Mouse (Mus musculus): ENCODE data around the gene Acss3. TPM values are rescaled to one million over a fixed set of nuclear protein-coding genes. Genes with fewer than 3 reads are reported as not detected.

Gene Acss3
- polyA plus RNA-seq, 1 experiment = 0.06 TPM

DNA sequence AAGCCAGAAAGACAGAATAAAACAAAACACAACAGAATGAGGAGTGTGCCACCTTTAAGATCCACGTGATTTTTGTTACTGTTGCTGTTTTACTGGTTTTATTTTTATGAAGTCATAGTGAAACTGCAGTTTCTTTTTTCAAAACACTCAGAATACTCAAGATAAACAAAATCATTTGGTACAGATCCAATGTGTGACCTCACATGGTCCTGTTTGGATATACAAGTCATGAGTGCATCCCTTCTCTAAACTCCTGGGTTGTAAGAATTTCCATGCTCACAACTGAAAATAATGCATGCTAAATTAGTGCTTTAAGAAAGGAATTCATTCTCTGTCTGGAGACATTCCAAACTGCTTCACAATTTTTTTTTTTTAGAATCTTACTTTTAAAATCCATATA lies 184.0 kb downstream of the Acss3 start:
- WGBS = 45% methylated on average over 1 of the region's 1 CpGs
- Histone ChIP-seq H3K27me3 (ENCODE audit: control insufficient read depth, insufficient read depth, low read length) (no peaks in the 10 kb centered on the region), H3K4me1 (ENCODE audit: control insufficient read depth, insufficient read depth, insufficient read length, low read length) (no peaks in the 10 kb centered on the region), H3K4me3 (ENCODE audit: low read depth, low read length) (no peak overlapping the region), H3K27ac (ENCODE audit: insufficient read depth, low read depth, low read length) (no peak overlapping the region), H3K36me3 (ENCODE audit: control insufficient read depth, insufficient read depth, low read length) (no peaks in the 10 kb centered on the region)
- no peak for TF ChIP-seq CTCF (IDR thresholded peaks at IDR 0.05; ENCODE audit: extremely low read depth, insufficient read length, insufficient replicate concordance, low read depth, low read length)
- TF ChIP-seq POLR2A (IDR thresholded peaks at IDR 0.05; ENCODE audit: low read depth, low read length) = no peak

GRCm38 (mm10) chr10:106938851-106939250 lies 184.6 kb downstream of the Acss3 start:
- WGBS = 81% methylated on average over 3 of the region's 3 CpGs
- H3K36me3 ChIP-seq (ENCODE audit: control insufficient read depth, insufficient read depth, low read length) = no peaks in the 10 kb centered on the region

DNA sequence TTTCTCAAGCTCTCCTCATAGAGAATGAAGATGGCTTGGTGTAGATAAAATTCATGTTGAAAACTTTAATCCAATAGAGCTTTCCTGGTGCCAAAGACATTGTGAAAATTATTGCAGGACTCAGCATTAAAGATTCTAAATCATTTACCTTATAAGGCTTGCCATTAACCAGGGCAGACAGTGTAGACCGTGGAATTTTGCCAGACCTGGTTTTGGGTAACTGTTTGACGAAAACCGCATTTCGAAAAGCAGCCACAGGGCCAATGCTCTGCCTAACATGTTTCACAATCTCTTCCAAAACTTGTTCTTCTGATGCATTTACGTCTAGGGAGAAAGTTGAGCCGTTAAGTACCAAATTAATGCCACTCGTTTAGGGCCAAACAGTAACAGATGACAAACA lies 186.5 kb downstream of the Acss3 start:
- Histone ChIP-seq H3K4me1 (ENCODE audit: control insufficient read depth, insufficient read depth, insufficient read length, low read length) (no peaks in the 10 kb centered on the region), H3K27me3 (ENCODE audit: control insufficient read depth, insufficient read depth, low read length) (no peaks in the 10 kb centered on the region), H3K4me3 (ENCODE audit: low read depth, low read length) (no peak overlapping the region), H3K36me3 (ENCODE audit: control insufficient read depth, insufficient read depth, low read length) (no peaks in the 10 kb centered on the region), H3K27ac (ENCODE audit: insufficient read depth, low read depth, low read length) (no peak overlapping the region)
- TF ChIP-seq CTCF (IDR thresholded peaks at IDR 0.05; ENCODE audit: extremely low read depth, insufficient read length, insufficient replicate concordance, low read depth, low read length) (no peak), POLR2A (IDR thresholded peaks at IDR 0.05; ENCODE audit: low read depth, low read length) (no peak)
- 88% methylated on average over 7 of the region's 7 CpGs for WGBS

More at GRCm38 (mm10) chr10:106938851-106939250, 184.6 kb downstream of the Acss3 start:
- H3K4me1 ChIP-seq (ENCODE audit: control insufficient read depth, insufficient read depth, insufficient read length, low read length) = no peaks in the 10 kb centered on the region
- TF ChIP-seq POLR2A (IDR thresholded peaks at IDR 0.05; ENCODE audit: low read depth, low read length) (no peak), CTCF (IDR thresholded peaks at IDR 0.05; ENCODE audit: extremely low read depth, insufficient read length, insufficient replicate concordance, low read depth, low read length) (no peak)
- H3K4me3 ChIP-seq (ENCODE audit: low read depth, low read length) = no peak overlapping the region
- no peak overlapping the region for H3K27ac ChIP-seq (ENCODE audit: insufficient read depth, low read depth, low read length)
- no peaks in the 10 kb centered on the region for H3K27me3 ChIP-seq (ENCODE audit: control insufficient read depth, insufficient read depth, low read length)

DNA sequence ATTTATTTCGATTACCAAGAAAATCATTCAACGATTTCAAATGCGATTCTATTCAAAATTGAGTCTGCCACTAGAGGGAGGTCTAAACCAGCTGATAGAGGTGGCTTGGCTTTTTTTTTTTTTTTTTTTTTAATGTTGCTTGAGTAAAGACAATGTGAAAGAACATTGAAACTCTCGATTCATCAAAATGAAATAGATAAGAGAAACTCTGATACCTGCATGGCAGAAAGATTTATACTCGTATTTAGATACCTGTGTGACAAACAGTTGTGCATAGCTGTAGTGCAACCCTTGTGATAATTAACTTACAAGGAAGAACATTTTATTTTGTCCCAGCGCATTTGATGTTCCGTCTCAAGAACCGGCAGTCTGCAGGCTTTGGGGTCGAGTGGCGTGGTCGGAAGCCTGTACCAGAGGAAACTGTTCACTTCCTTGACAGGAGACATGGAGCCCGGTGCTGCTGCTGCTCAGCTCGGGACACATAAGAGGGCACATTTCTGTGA lies 190.8 kb downstream of the Acss3 start:
- Histone ChIP-seq H3K36me3 (ENCODE audit: control insufficient read depth, insufficient read depth, low read length) (no peaks in the 10 kb centered on the region), H3K27me3 (ENCODE audit: control insufficient read depth, insufficient read depth, low read length) (no peaks in the 10 kb centered on the region), H3K4me3 (ENCODE audit: low read depth, low read length) (peak overlapping the region; percentile 45), H3K4me1 (ENCODE audit: control insufficient read depth, insufficient read depth, insufficient read length, low read length) (no peaks in the 10 kb centered on the region), H3K27ac (ENCODE audit: insufficient read depth, low read depth, low read length) (no peak overlapping the region)
- 10% methylated on average over 13 of the region's 13 CpGs for WGBS
- 0 out of 2 replicates have a peak, but pooled peaks have one; percentile 4 for TF ChIP-seq CTCF (IDR thresholded peaks at IDR 0.05; ENCODE audit: extremely low read depth, insufficient read length, insufficient replicate concordance, low read depth, low read length)
- TF ChIP-seq POLR2A (IDR thresholded peaks at IDR 0.05; ENCODE audit: low read depth, low read length) = no peak

DNA sequence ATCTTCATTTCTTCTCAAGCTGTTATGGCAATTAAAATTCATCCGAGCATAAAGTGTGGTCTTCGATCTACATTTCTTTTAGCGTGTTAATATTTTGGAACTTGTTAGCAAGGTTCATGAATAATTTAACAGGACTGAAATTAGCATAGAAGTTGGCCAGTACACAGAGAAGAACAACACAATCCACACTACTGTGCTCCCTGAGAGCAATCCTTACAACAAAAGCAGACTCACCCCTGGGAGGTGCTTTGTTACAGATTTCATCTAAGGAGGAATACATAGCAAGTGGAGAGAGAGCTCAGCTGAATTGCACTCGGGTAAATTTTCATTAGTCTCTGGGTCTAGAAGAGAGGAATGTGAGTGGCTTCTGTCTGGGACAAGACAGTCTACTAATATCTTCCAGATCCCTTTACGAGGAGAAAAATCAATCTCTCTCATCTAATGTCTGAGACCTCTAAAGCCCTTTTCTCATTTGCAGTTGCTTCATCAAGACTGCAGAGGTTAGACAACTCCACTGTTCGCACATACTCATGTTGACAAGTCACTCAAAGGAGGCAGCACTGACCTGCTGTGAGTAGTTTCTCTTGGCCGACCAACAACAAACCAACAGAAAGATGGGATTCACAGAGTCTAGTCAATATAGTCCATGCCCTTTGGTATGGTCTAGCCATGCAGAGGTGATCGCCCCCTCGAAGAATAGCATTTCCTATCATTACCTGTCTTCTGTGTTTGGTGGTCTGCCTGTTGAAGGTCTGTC lies 194.7 kb downstream of the Acss3 start:
- TF ChIP-seq CTCF (IDR thresholded peaks at IDR 0.05; ENCODE audit: extremely low read depth, insufficient read length, insufficient replicate concordance, low read depth, low read length) = no peak
- TF ChIP-seq POLR2A (IDR thresholded peaks at IDR 0.05; ENCODE audit: low read depth, low read length) = no peak
- Histone ChIP-seq H3K4me1 (ENCODE audit: control insufficient read depth, insufficient read depth, insufficient read length, low read length) (no peaks in the 10 kb centered on the region), H3K27ac (ENCODE audit: insufficient read depth, low read depth, low read length) (no peak overlapping the region), H3K4me3 (ENCODE audit: low read depth, low read length) (no peak overlapping the region), H3K27me3 (ENCODE audit: control insufficient read depth, insufficient read depth, low read length) (no peaks in the 10 kb centered on the region), H3K36me3 (ENCODE audit: control insufficient read depth, insufficient read depth, low read length) (no peaks in the 10 kb centered on the region)
- 80% methylated on average over 9 of the region's 9 CpGs for WGBS

DNA sequence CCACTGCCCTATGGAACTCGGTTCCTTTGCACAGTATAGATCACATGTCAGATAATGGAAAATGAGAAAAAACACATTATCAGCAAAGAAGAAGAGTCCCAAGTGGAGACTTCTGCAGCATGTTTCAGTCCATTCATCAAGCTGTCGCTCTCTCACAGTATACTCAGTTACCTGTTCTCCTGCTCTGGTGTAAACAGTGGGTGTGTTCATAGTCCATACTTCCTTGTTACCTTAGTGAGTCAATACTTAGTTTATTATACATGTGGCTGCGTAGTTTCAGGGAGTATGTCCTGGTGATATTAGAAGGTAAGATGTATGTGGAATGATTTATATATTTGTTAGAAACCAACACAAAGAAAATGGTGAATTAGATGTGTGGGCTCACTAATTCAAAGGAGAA lies 198.7 kb downstream of the Acss3 start:
- no peak for TF ChIP-seq CTCF (IDR thresholded peaks at IDR 0.05; ENCODE audit: extremely low read depth, insufficient read length, insufficient replicate concordance, low read depth, low read length)
- no peak for TF ChIP-seq POLR2A (IDR thresholded peaks at IDR 0.05; ENCODE audit: low read depth, low read length)
- H3K27me3 ChIP-seq (ENCODE audit: control insufficient read depth, insufficient read depth, low read length) = no peaks in the 10 kb centered on the region
- no peaks in the 10 kb centered on the region for H3K4me1 ChIP-seq (ENCODE audit: control insufficient read depth, insufficient read depth, insufficient read length, low read length)
- H3K4me3 ChIP-seq (ENCODE audit: low read depth, low read length) = no peak overlapping the region
- no peaks in the 10 kb centered on the region for H3K36me3 ChIP-seq (ENCODE audit: control insufficient read depth, insufficient read depth, low read length)
- H3K27ac ChIP-seq (ENCODE audit: insufficient read depth, low read depth, low read length) = no peak overlapping the region
- WGBS = 33% methylated on average over 3 of the region's 3 CpGs

DNA sequence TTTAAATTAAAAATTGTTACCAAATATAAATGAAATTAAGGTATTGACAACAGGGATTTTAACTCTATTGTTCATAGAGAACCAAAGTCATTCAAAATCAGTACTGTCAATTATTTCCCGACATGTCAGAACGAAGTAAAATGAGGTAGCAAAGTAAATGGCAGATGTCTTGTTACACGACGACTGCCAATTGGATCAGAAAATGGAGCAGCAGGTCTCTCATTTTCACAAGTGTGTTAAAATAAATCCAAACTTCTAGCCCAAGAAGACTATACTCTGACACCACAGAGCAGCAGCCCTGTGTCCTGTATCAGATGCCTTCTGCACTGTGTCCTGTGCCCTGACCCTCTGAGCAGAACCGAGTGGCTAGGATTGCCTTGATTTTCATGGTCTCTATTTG lies 199.1 kb downstream of the Acss3 start:
- Histone ChIP-seq H3K4me1 (ENCODE audit: control insufficient read depth, insufficient read depth, insufficient read length, low read length) (no peaks in the 10 kb centered on the region), H3K4me3 (ENCODE audit: low read depth, low read length) (no peak overlapping the region), H3K36me3 (ENCODE audit: control insufficient read depth, insufficient read depth, low read length) (no peaks in the 10 kb centered on the region), H3K27ac (ENCODE audit: insufficient read depth, low read depth, low read length) (no peak overlapping the region), H3K27me3 (ENCODE audit: control insufficient read depth, insufficient read depth, low read length) (no peaks in the 10 kb centered on the region)
- TF ChIP-seq CTCF (IDR thresholded peaks at IDR 0.05; ENCODE audit: extremely low read depth, insufficient read length, insufficient replicate concordance, low read depth, low read length) = no peak
- no peak for TF ChIP-seq POLR2A (IDR thresholded peaks at IDR 0.05; ENCODE audit: low read depth, low read length)
- WGBS = 79% methylated on average over 5 of the region's 5 CpGs
